Mouse (Mus musculus) splenic B cell, adult 2 months (primary cell): ENCODE measurements around the gene Gm20767.
A peak's percentile ranks its signal among the peaks of the same experiment; 100 is the strongest.
"Not testable (repeated sequence)": the region's sequence is repeated elsewhere in the genome, so short reads cannot be mapped to it uniquely, and the experiment has no call there.

Experiments used
- DNase-seq: peaks from one replicate; pipeline ENCODE4 v3.0.0-alpha.2; 2011; ENCODE audit warnings: low read depth, low spot score
- H3K27me3 ChIP-seq: 2 replicates; pipeline ENCODE4 v1.6.1; 2012; ENCODE audit warnings: mild to moderate bottlenecking, low read length, moderate library complexity, mixed read lengths; ENCODE audit not compliant: control insufficient read depth, poor library complexity, insufficient read depth, severe bottlenecking
- H3K36me3 ChIP-seq: 2 replicates; pipeline ENCODE4 v1.6.1; 2012; ENCODE audit warnings: mild to moderate bottlenecking, low read length, moderate library complexity, mixed read lengths; ENCODE audit not compliant: control insufficient read depth, poor library complexity, insufficient read depth, severe bottlenecking

Gm20767 gene

DNA sequence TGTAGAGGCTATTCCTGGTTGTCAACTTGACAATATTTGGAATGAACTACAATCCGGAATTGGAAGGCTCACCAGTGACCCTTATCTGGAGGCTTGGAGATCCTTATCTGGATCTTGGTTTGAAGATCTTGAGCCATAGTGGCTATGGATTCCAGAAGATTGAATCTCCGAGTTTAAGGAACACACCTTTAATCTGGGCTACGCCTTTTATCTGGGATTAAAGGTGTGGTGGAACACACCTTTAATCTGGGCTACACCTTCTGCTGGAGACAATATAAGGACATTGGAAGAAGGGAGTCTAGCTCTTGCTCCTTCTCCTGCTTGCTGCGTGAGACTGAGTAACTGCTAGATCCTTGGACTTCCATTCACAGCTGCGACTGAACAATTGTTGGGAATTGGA is at the start of gene Gm20767:
Gene Gm20767, plus strand, starts transcription at position 301 of the 400 bp plus-strand sequence.
- not testable (repeated sequence) for H3K27me3 ChIP-seq, DNase-seq, H3K36me3 ChIP-seq

- not testable (repeated sequence) for DNase-seq, H3K36me3 ChIP-seq, H3K27me3 ChIP-seq
These were observed 47.1 kb upstream of the Gm20767 start for GRCm38 (mm10) chr13:120092950-120093349.

DNA sequence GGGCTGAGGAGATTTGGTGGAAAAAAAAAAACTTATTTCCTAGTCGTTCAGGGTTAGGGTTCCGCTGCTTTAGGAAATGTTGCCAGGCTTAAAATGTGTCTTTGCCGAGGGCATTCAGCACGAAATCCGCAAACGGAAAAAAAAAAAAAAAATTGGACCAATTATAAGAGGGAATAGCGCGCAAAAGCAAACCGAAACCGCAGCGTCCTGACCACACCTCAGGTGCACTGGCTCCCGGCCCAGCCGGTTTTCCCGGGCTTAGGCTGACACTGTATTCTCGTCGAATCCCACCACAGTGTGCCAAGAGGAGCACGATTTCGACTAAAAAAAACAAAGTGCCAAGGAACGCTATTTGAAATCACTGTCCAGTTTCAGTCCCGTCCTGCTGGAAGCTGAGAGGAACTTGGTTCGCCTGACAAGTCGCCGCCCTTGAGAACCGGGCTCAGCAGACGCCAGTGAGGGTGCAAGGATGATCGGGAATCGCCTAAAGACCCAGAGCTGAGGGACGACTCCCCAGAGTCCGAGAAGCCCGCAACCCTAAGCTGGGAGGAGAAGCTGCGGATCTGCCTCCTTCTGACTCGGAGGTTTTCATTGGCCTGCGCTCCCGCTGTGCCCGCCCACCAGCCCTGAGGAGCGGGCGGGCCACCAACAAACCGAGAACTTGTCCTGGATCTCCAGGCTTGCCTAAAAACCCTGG is 43.7 kb upstream of the Gm20767 start:
- DNase-seq, H3K27me3 ChIP-seq, H3K36me3 ChIP-seq: not testable (repeated sequence)

GRCm38 (mm10) chr13:120096938-120097256 is 43.1 kb upstream of the Gm20767 start:
- H3K27me3 ChIP-seq, DNase-seq, H3K36me3 ChIP-seq: not testable (repeated sequence)

DNA sequence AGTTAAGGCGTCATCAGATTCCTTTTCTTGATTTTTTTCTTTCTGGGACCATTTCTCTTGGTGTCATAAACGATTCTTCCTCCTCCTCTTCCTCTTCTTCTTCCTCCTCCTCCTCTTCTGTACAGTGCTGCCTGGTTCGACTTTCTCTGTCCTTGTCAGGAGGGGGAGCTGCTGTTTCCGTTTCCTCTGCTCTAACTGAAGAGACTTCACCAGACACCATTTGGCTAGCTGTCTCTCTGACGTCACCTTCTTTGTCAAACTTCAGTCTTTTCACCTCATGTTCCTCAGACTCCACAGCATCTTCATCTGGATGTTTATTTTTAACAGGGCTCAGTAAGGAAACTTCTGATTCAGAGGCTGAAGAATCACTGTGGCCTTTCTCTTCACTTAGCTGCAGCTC is 40.7 kb upstream of the Gm20767 start:
- not testable (repeated sequence) for H3K27me3 ChIP-seq, H3K36me3 ChIP-seq, DNase-seq

- not testable (repeated sequence) for DNase-seq, H3K27me3 ChIP-seq, H3K36me3 ChIP-seq
These were observed 33.5 kb upstream of the Gm20767 start for GRCm38 (mm10) chr13:120106504-120106903.

DNA sequence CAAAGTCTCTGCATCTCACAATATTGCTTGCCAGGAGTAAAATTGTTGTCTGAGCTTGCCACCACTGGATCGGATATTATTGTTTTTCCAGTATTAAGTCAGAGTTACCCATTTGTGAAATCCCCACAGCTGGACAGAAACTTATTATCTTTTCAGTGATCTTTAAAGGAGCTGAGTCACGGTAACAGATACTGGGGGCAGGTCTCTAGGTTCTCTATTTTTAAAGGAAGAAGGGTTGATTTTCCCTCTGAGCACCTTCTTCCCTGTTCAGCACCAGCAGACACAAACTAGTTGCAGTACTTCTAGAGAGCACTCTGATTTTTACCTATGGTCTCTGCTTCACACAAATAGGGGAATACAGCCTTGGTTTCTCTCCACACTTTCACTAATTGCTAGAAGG is 33.0 kb upstream of the Gm20767 start:
- H3K36me3 ChIP-seq, DNase-seq, H3K27me3 ChIP-seq: not testable (repeated sequence)

- not testable (repeated sequence) for H3K27me3 ChIP-seq, H3K36me3 ChIP-seq, DNase-seq
These were observed 2.3 kb downstream of the Gm20767 start for GRCm38 (mm10) chr13:120142348-120142747.

DNA sequence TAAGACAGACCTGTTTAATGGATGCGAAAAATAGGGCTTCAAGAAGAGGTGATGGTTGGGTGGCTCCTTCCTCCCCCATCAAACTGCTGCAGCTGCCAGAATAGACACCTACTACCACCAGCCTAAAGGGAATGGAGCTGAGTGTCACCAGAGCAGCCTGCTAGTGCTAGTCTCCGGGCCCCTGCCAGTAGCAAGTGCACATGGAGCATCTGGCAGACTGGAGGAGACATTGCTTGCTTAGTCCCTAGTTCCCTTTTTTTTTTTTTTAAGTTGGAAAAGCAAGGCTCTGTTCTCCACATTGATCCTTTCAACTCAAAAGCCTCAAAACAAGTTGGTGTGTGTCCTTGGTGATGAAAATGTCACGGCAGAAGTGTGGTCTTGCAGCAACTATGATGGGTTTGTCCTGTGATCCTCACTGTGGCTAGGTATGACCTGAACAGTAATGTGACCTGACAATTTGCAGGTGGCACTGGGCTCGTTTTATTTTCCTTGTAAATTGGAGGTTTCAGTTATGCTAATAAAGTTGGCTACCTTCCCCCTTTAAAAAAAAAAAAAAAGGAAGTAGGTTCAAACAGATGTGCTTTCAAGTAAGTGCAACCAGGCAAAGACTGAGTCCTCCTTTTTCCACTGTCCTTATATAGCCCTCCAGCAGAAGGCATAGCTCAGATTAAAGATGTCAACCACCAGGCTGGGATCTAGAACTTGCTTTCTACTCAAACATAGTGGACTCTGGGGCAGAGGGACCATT is 9.8 kb downstream of the Gm20767 start:
- peak; percentile 49 for DNase-seq
- H3K27me3 ChIP-seq, H3K36me3 ChIP-seq: not testable (repeated sequence)

DNA sequence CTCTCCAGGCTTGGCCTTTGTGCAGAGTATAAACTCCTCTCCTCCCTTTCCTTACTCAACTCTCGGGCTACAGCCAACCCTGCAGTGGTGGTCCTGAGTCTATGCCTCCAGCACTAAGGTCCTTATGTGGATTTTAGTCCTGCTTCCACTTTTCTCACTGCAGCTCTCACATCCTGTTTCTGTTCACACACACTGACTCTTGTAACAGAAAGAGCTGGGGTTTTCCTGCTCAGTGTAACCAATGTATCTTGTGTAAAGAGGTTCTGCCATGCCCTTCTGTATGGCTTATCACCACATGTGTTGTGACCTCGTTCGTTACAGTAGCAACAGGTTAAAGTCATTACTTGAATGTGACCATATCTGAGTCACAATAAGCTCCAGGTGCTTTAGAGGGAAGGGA is 10.5 kb downstream of the Gm20767 start:
- peak; percentile 45 for DNase-seq
- not testable (repeated sequence) for H3K27me3 ChIP-seq, H3K36me3 ChIP-seq

GRCm38 (mm10) chr13:120168301-120168700 is 28.3 kb downstream of the Gm20767 start:
- DNase-seq: peak; percentile 3
- H3K27me3 ChIP-seq, H3K36me3 ChIP-seq: not testable (repeated sequence)

- not testable (repeated sequence) for H3K27me3 ChIP-seq, DNase-seq, H3K36me3 ChIP-seq
These were observed 32.1 kb downstream of the Gm20767 start, which contains the start of gene Gm21818 for GRCm38 (mm10) chr13:120172133-120172532. Gm21818 (plus strand) TSS chr13:120172433.

DNA sequence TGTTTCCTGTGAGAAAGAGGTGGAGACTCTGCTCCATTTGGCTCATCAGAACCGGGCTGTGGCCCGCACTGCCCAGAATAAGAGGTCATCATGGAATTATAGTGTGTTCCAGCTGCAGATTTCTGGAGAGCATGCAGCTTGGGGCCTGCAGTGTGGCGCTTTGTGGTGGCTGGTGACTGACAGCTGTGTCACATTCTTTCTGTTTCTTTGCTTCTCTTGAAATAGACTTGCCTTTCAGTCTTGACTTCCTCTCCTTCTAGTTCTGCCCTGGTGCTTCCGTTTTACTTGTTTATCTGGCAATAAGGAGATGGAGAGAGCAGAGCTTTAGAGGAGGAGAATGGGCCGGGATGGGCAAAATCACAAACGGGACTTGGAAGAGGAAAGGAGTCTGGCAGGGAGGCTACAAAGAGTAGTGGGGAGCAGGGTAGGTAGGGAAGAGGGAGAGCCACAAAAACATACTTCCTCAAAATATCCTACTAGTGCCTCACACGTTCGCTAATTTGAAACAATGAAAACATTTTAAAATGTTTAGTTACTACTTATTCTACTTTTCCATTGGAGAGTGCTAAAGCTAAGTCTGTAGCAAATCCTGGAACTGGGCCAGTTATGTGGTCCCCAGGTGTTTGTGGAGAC is 56.3 kb downstream of the Gm20767 start:
- H3K27me3 ChIP-seq, H3K36me3 ChIP-seq, DNase-seq: not testable (repeated sequence)
